Mouse (Mus musculus) limb, embryonic 13.5 days (tissue): ENCODE data around the gene Slc4a2. TPM values are rescaled to one million over a fixed set of nuclear protein-coding genes. Genes with fewer than 3 reads are reported as not detected.

Experiments used
- ATAC-seq: fragments of 200-750 bp; cut with Nextera tagmentation; 2 replicates; pipeline ENCODE4 v1.8.0; 2017; ENCODE audit warnings: low read depth, moderate number of reproducible peaks, moderate TSS enrichment; ENCODE audit not compliant: low FRiP score
- H3K27ac ChIP-seq: fragments of 300-500 bp; sonication (generic); 2 replicates; pipeline ENCODE4 v1.5.1; 2015; ENCODE audit warnings: inconsistent platforms, mild to moderate bottlenecking, moderate library complexity
- H3K27me3 ChIP-seq: fragments of 300-500 bp; sonication (generic); 2 replicates; pipeline ENCODE4 v1.6.1; 2015; ENCODE audit warnings: mild to moderate bottlenecking, inconsistent platforms
- H3K36me3 ChIP-seq: fragments of 300-500 bp; sonication (generic); 2 replicates; pipeline ENCODE4 v1.6.1; 2015; ENCODE audit warnings: inconsistent platforms, mild to moderate bottlenecking, moderate library complexity
- H3K4me1 ChIP-seq: fragments of 300-500 bp; sonication (generic); 2 replicates; pipeline ENCODE4 v1.6.1; 2015; ENCODE audit warnings: inconsistent platforms
- H3K4me2 ChIP-seq: fragments of 300-500 bp; sonication (generic); replicated peaks from 2 replicates; pipeline ENCODE4 v1.6.1; 2015; ENCODE audit warnings: inconsistent platforms, mild to moderate bottlenecking, moderate library complexity
- H3K4me3 ChIP-seq: fragments of 300-500 bp; sonication (generic); 2 replicates; pipeline ENCODE4 v1.5.1; 2015; ENCODE audit warnings: moderate library complexity, mild to moderate bottlenecking, inconsistent platforms
- H3K9ac ChIP-seq: fragments of 300-500 bp; sonication (generic); 2 replicates; pipeline ENCODE4 v1.6.1; 2015; ENCODE audit warnings: mild to moderate bottlenecking, inconsistent platforms
- H3K9me3 ChIP-seq: fragments of 300-500 bp; sonication (generic); 2 replicates; pipeline ENCODE4 v1.6.1; 2016; ENCODE audit warnings: inconsistent platforms
- WGBS: fragments of 180-500 bp; shearing (Covaris S2); methylation state at CpG from one replicate; pipeline ENCODE4 v1.1.7; 2015; 5-methylcytosine and 5-hydroxymethylcytosine counted together
- polyA plus RNA-seq: library from polyadenylated mRNA; unstranded; fragments of >200 nt; fragmentation: Nextera tagmentation; extraction: Ambion mirVana; gene quantifications from 2 replicates; pipeline ENCODE4 v1.2.1, GENCODE M21; 2015

Gene Slc4a2
- polyA plus RNA-seq, 1 experiment from 2014 or later, result 42.0 TPM

GRCm38 (mm10) chr5:24399686-24400085, 24.0 kb upstream of the Slc4a2 start:
- Histone ChIP-seq H3K27me3 (no peaks in the 10 kb centered on the region), H3K9me3 (no peaks in the 10 kb centered on the region), H3K4me1 (peaks cover 8% of the 10 kb centered on the region; the same call in 1 of the 2 replicates), H3K9ac (no peak overlapping the region), H3K36me3 (peaks cover 50% of the 10 kb centered on the region), H3K27ac (no peak overlapping the region), H3K4me3 (no peak overlapping the region), H3K4me2 (no peak overlapping the region)
- WGBS, result 82% methylated on average over 10 of the region's 10 CpGs
- ATAC-seq, result no peak

GRCm38 (mm10) chr5:24400362-24400761, 23.3 kb upstream of the Slc4a2 start:
- H3K4me1 ChIP-seq, result 0 out of 2 replicates have a peak, but pooled peaks cover under 1% of the 10 kb centered on the region
- peaks cover 52% of the 10 kb centered on the region for H3K36me3 ChIP-seq
- no peak overlapping the region for H3K4me2 ChIP-seq
- WGBS, result 81% methylated on average over 11 of the region's 11 CpGs
- H3K27ac ChIP-seq, result no peak overlapping the region
- H3K27me3 ChIP-seq, result no peaks in the 10 kb centered on the region
- H3K4me3 ChIP-seq, result no peak overlapping the region
- H3K9ac ChIP-seq, result no peak overlapping the region
- H3K9me3 ChIP-seq, result no peaks in the 10 kb centered on the region
- ATAC-seq, result no peak

- no peak overlapping the region for H3K27ac ChIP-seq
- ATAC-seq, result no peak
- 92% methylated on average over 5 of the region's 5 CpGs for WGBS
- H3K36me3 ChIP-seq, result peaks cover 59% of the 10 kb centered on the region
- H3K9me3 ChIP-seq, result no peaks in the 10 kb centered on the region
- no peak overlapping the region for H3K4me3 ChIP-seq
- H3K9ac ChIP-seq, result no peak overlapping the region
- no peaks in the 10 kb centered on the region for H3K4me1 ChIP-seq
- H3K27me3 ChIP-seq, result no peaks in the 10 kb centered on the region
- no peak overlapping the region for H3K4me2 ChIP-seq
These were observed 22.6 kb upstream of the Slc4a2 start for GRCm38 (mm10) chr5:24400911-24401605.

GRCm38 (mm10) chr5:24401969-24402368, 21.7 kb upstream of the Slc4a2 start:
- Histone ChIP-seq H3K27me3 (no peaks in the 10 kb centered on the region), H3K4me2 (no peak overlapping the region), H3K36me3 (peaks cover 64% of the 10 kb centered on the region), H3K27ac (no peak overlapping the region), H3K4me1 (no peaks in the 10 kb centered on the region), H3K9ac (no peak overlapping the region), H3K9me3 (no peaks in the 10 kb centered on the region), H3K4me3 (no peak overlapping the region)
- 84% methylated on average over 9 of the region's 9 CpGs for WGBS
- no peak for ATAC-seq

- WGBS, result 84% methylated on average over 6 of the region's 6 CpGs
- H3K27ac ChIP-seq, result no peak overlapping the region
- no peaks in the 10 kb centered on the region for H3K27me3 ChIP-seq
- H3K4me1 ChIP-seq, result no peaks in the 10 kb centered on the region
- H3K9ac ChIP-seq, result no peak overlapping the region
- H3K4me2 ChIP-seq, result no peak overlapping the region
- no peak overlapping the region for H3K4me3 ChIP-seq
- H3K9me3 ChIP-seq, result no peaks in the 10 kb centered on the region
- no peak for ATAC-seq
- peaks cover 89% of the 10 kb centered on the region for H3K36me3 ChIP-seq
These were observed 18.9 kb upstream of the Slc4a2 start for GRCm38 (mm10) chr5:24404594-24405360.

- Histone ChIP-seq H3K9ac (peak overlapping the region; percentile 10; the same call in 1 of the 2 replicates), H3K27ac (no peak overlapping the region), H3K36me3 (peaks cover 84% of the 10 kb centered on the region), H3K4me3 (no peak overlapping the region), H3K4me2 (no peak overlapping the region), H3K9me3 (no peaks in the 10 kb centered on the region), H3K27me3 (no peaks in the 10 kb centered on the region), H3K4me1 (no peaks in the 10 kb centered on the region)
- ATAC-seq, result no peak
- 58% methylated on average over 3 of the region's 3 CpGs for WGBS
These were observed 18.2 kb upstream of the Slc4a2 start for GRCm38 (mm10) chr5:24405389-24405876.

- Histone ChIP-seq H3K27ac (no peak overlapping the region), H3K4me2 (no peak overlapping the region), H3K36me3 (peaks cover 53% of the 10 kb centered on the region), H3K4me3 (no peak overlapping the region), H3K4me1 (peaks cover 11% of the 10 kb centered on the region), H3K27me3 (no peaks in the 10 kb centered on the region), H3K9ac (no peak overlapping the region), H3K9me3 (no peaks in the 10 kb centered on the region)
- ATAC-seq, result no peak
- WGBS, result 90% methylated on average over 13 of the region's 13 CpGs
These were observed 15.0 kb upstream of the Slc4a2 start for GRCm38 (mm10) chr5:24408651-24409050.

GRCm38 (mm10) chr5:24409466-24409865, 14.2 kb upstream of the Slc4a2 start:
- Histone ChIP-seq H3K4me1 (peaks cover 18% of the 10 kb centered on the region), H3K9ac (no peak overlapping the region), H3K36me3 (peaks cover 47% of the 10 kb centered on the region), H3K4me3 (no peak overlapping the region), H3K9me3 (no peaks in the 10 kb centered on the region), H3K4me2 (no peak overlapping the region), H3K27ac (no peak overlapping the region), H3K27me3 (no peaks in the 10 kb centered on the region)
- 86% methylated on average over 2 of the region's 2 CpGs for WGBS
- no peak for ATAC-seq

- H3K27ac ChIP-seq, result no peak overlapping the region
- H3K4me1 ChIP-seq, result peaks cover 29% of the 10 kb centered on the region
- no peaks in the 10 kb centered on the region for H3K9me3 ChIP-seq
- WGBS, result 95% methylated on average over 2 of the region's 2 CpGs
- ATAC-seq, result no peak
- peaks cover 26% of the 10 kb centered on the region for H3K36me3 ChIP-seq
- H3K9ac ChIP-seq, result no peak overlapping the region
- H3K4me2 ChIP-seq, result no peak overlapping the region
- no peak overlapping the region for H3K4me3 ChIP-seq
- no peaks in the 10 kb centered on the region for H3K27me3 ChIP-seq
These were observed 11.6 kb upstream of the Slc4a2 start for GRCm38 (mm10) chr5:24412063-24412462.

- Histone ChIP-seq H3K9me3 (no peaks in the 10 kb centered on the region), H3K4me1 (peaks cover 29% of the 10 kb centered on the region), H3K9ac (peak within 1 kb of the TSS; percentile 6; the same call in 1 of the 2 replicates), H3K36me3 (peaks cover 15% of the 10 kb centered on the region), H3K27ac (peak within 1 kb of the TSS; percentile 22; the same call in 1 of the 2 replicates), H3K4me2 (peak within 1 kb of the TSS; percentile 31), H3K27me3 (no peaks in the 10 kb centered on the region), H3K4me3 (no peak within 1 kb of the TSS)
- WGBS, result 30% methylated on average over 11 of the region's 11 CpGs
- ATAC-seq, result peak; percentile 63; the same call in 1 of the 2 replicates
These were observed 10.5 kb upstream of the Slc4a2 start, which contains the start of gene Asic3 for GRCm38 (mm10) chr5:24413042-24413693. TSS of gene Asic3 (plus strand) at chr5:24413392.

- peaks cover 18% of the 10 kb centered on the region for H3K36me3 ChIP-seq
- ATAC-seq, result no peak
- peak overlapping the region; percentile 31; the same call in 1 of the 2 replicates for H3K4me2 ChIP-seq
- no peaks in the 10 kb centered on the region for H3K9me3 ChIP-seq
- 82% methylated on average over 13 of the region's 13 CpGs for WGBS
- no peak overlapping the region for H3K27ac ChIP-seq
- no peak overlapping the region for H3K4me3 ChIP-seq
- H3K27me3 ChIP-seq, result no peaks in the 10 kb centered on the region
- H3K9ac ChIP-seq, result peak overlapping the region; percentile 6; the same call in 1 of the 2 replicates
- H3K4me1 ChIP-seq, result peaks cover 29% of the 10 kb centered on the region
These were observed 9.7 kb upstream of the Slc4a2 start for GRCm38 (mm10) chr5:24413938-24414337.
